Mouse (Mus musculus): ENCODE results near the gene Astn1. TPM values are rescaled to one million over a fixed set of nuclear protein-coding genes. Genes with fewer than 3 reads are reported as not detected.

The Astn1 gene
- total RNA-seq, 1 experiment from 2014 or later, result 8.0 TPM

DNA sequence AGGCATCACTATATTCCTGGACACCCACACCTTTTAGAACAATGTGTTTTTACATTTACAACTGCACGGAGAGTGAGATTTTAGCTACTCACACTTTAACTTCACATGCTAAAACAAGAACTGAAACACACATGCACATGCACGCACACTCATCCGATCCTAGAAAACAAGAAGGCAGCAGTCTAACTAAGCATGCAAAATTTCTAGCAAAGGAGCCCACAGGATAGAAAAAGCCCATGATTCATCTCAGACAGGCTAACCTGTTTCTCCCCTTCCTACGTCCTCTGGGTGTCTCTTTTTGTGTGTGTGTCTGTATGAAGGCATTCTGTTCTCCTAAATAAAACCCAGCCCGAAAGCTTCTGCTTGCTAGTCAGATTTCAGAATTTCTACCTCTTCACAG is 378.9 kb downstream of the Astn1 start:
- no peak for DNase-seq

Small RNA genes within 50 kb of the gene (microRNA-seq; reads per million reads assigned to microRNA genes)
- 12.8 to 17.8 reads per million in 2 experiments for gene Mir488

Other genes starting within 250 kb of the Astn1 start
- gene Brinp2, start 5.9 kb upstream of the Astn1 start, total RNA-seq (2021), result 0.33 and 0.58 TPM in 2 replicates